Mouse (Mus musculus): ENCODE results near the gene Mrpl9.

DNA sequence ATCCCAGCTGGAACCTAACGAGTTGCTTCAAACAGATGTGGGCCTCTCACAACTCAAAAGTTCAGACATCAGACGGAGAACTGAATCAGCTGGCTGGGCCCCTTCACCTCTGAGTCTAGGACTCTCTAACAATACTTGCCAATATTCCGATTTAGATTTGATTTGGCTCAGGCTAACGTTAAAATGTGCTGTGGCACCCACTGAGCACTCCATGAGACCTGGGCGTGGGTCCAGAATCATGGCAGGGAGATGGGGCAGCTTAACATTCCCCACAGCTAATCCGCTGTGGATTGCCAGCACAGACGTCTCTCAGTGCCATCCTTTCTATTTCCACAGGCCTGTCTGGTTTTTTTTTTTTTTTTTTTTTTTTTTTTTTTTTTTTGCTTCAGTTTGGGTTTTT, 42.8 kb downstream of the Mrpl9 start:
- TF ChIP-seq HCFC1 (IDR thresholded peaks at IDR 0.05; ENCODE audit: borderline replicate concordance, insufficient read depth, low read length): no peak
- TF ChIP-seq ZC3H11A (IDR thresholded peaks at IDR 0.05; ENCODE audit: borderline replicate concordance, low read depth, low read length): no peak
- no peak for TF ChIP-seq MAFK (IDR thresholded peaks at IDR 0.05; ENCODE audit: insufficient read depth, low read depth, low read length)
